Mouse (Mus musculus) ES-E14 (cell line): Measurements from ENCODE around the gene 1500011B03Rik. TPM values are rescaled to one million over a fixed set of nuclear protein-coding genes. Genes with fewer than 3 reads are reported as not detected.

Experiments
- DNase-seq: peaks from one replicate; pipeline ENCODE4 v3.0.0-alpha.2; 2013; ENCODE audit warnings: low read depth, low spot score
- H3K27ac ChIP-seq: 2 replicates; pipeline ENCODE4 v1.5.1; 2012; ENCODE audit warnings: low read depth, mild to moderate bottlenecking, low read length, moderate library complexity, mixed read lengths; ENCODE audit not compliant: poor library complexity, insufficient read depth, severe bottlenecking
- H3K36me3 ChIP-seq: 2 replicates; pipeline ENCODE4 v1.6.1; 2012; ENCODE audit warnings: mild to moderate bottlenecking, low read length, moderate library complexity, mixed read lengths; ENCODE audit not compliant: control insufficient read depth, poor library complexity, insufficient read depth, severe bottlenecking
- H3K4me1 ChIP-seq, 2 experiments: fragments of 150-350 bp in 1 of 2; sonication (generic) in 1 of 2; 2 replicates each; pipeline ENCODE4 v1.6.1; 2012; ENCODE audit warnings: low read length in 2 of 2, mild to moderate bottlenecking in 1 of 2, mixed read lengths in 1 of 2; ENCODE audit not compliant: control insufficient read depth in 2 of 2, insufficient read depth in 2 of 2, poor library complexity in 1 of 2
- H3K4me3 ChIP-seq, 2 experiments: fragments of 150-350 bp in 1 of 2; sonication (generic) in 1 of 2; 2 replicates each; pipeline ENCODE4 v1.5.1; 2012; ENCODE audit warnings: low read length in 2 of 2, low read depth in 1 of 2, mild to moderate bottlenecking in 1 of 2, mixed read lengths in 1 of 2; ENCODE audit not compliant: insufficient read depth in 1 of 2, poor library complexity in 1 of 2, severe bottlenecking in 1 of 2
- H3K9ac ChIP-seq: 2 replicates; pipeline ENCODE4 v1.6.1; 2012; ENCODE audit warnings: low read depth, mild to moderate bottlenecking, low read length, mixed read lengths; ENCODE audit not compliant: poor library complexity, insufficient read depth, severe bottlenecking
- H3K9me3 ChIP-seq: fragments of 150-350 bp; sonication (generic); 2 replicates; pipeline ENCODE4 v1.6.1; 2012; ENCODE audit warnings: low read depth, mild to moderate bottlenecking, low read length; ENCODE audit not compliant: control insufficient read depth, insufficient read depth
- CHD2 ChIP-seq: IDR thresholded peaks from 2 replicates; pipeline ENCODE4 v1.6.1; 2014; ENCODE audit warnings: mild to moderate bottlenecking, low read depth, low read length, inconsistent platforms
- HCFC1 ChIP-seq: IDR thresholded peaks from 2 replicates; pipeline ENCODE4 v1.6.1; 2012; ENCODE audit warnings: low read length, inconsistent platforms, borderline replicate concordance; ENCODE audit not compliant: insufficient read depth
- MAFK ChIP-seq: IDR thresholded peaks from 2 replicates; pipeline ENCODE4 v1.6.1; 2014; ENCODE audit warnings: mild to moderate bottlenecking, low read depth, low read length, inconsistent platforms; ENCODE audit not compliant: insufficient read depth
- ZC3H11A ChIP-seq: IDR thresholded peaks from 2 replicates; pipeline ENCODE4 v1.6.1; 2012; ENCODE audit warnings: low read depth, mild to moderate bottlenecking, inconsistent platforms, low read length, borderline replicate concordance
- ZNF384 ChIP-seq: IDR thresholded peaks from 2 replicates; pipeline ENCODE4 v1.6.1; 2012; ENCODE audit warnings: low read depth, low read length, inconsistent platforms
- in situ Hi-C, 2 experiments: fragments of 600-800 bp; cut with MboI; formaldehyde crosslinking; loops; one replicate each; pipeline ENCODE4 v1.15.1; 2025; ENCODE audit warnings: low sequenced_read_pairs in 2 of 2, inconsistent platforms in 1 of 2; ENCODE audit not compliant: unreplicated experiment in 2 of 2
- total RNA-seq: library from RNA; depleted of rRNA; stranded (reverse); fragments of 300-350 nt; gene quantifications from 2 replicates; pipeline ENCODE4 v1.2.3, GENCODE M21; 2012

Gene 1500011B03Rik
- total RNA-seq, 1 experiment: 103 TPM

GRCm38 (mm10) chr5:114816599-114816998 lies 6.7 kb downstream of the 1500011B03Rik start:
- Histone ChIP-seq H3K9me3 (no peaks in the 10 kb centered on the region), H3K9ac (no peak overlapping the region), H3K27ac (no peak overlapping the region), H3K36me3 (peaks cover 12% of the 10 kb centered on the region; the same call in 1 of the 2 replicates), H3K4me1 (peaks cover 2 to 8% of the 10 kb centered on the region in 2 experiments; a peak in 2 of 4 replicates), H3K4me3 (no peak overlapping the region)
- no peak for TF ChIP-seq ZC3H11A
- TF ChIP-seq ZNF384: no peak
- no peak for TF ChIP-seq MAFK
- no peak for TF ChIP-seq CHD2
- DNase-seq: no peak
- in situ Hi-C loops: no loop called here

GRCm38 (mm10) chr5:114813525-114814181 lies 9.6 kb downstream of the 1500011B03Rik start:
- Histone ChIP-seq H3K27ac (peak overlapping the region; percentile 73), H3K36me3 (peaks cover 6% of the 10 kb centered on the region; the same call in 1 of the 2 replicates), H3K4me1 (peaks cover 2 to 12% of the 10 kb centered on the region in 2 experiments; a peak in 2 of 4 replicates), H3K9me3 (no peaks in the 10 kb centered on the region), H3K4me3 (peak overlapping the region; percentile 88 to 97), H3K9ac (peak overlapping the region; percentile 88)
- in situ Hi-C loops: no loop called here
- TF ChIP-seq MAFK: no peak
- TF ChIP-seq CHD2: no peak
- no peak for TF ChIP-seq HCFC1
- TF ChIP-seq ZNF384: no peak
- TF ChIP-seq ZC3H11A: no peak
- peak; percentile 69 for DNase-seq

DNA sequence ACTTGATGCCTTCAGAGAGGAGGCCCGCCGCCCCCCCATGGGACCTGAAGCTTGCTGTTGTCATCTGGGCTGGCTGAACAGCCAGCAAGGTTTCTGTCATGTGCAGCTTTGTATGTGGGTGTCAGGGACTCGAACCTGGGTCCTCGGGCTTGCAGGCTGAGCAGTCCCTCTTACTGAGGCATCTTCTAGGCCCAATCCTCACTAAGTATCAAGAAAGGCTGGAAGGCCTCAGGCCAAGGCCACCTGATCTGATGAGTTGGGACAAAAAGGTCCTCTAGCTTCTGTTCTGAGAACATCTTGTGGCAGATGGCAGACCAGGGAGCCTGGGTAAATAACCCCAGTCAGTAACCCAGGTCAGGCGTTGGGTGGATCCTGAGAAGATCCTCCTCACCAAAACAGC lies 13.4 kb downstream of the 1500011B03Rik start:
- Histone ChIP-seq H3K4me1 (peaks cover 2 to 20% of the 10 kb centered on the region in 2 experiments; a peak in 1 of 4 replicates), H3K27ac (no peak overlapping the region), H3K9me3 (no peaks in the 10 kb centered on the region), H3K9ac (no peak overlapping the region), H3K36me3 (peaks cover 17% of the 10 kb centered on the region; the same call in 1 of the 2 replicates), H3K4me3 (no peak overlapping the region)
- no peak for DNase-seq
- TF ChIP-seq MAFK (no peak), ZC3H11A (no peak), ZNF384 (no peak), HCFC1 (no peak), CHD2 (no peak)
- in situ Hi-C loops: no loop called here

DNA sequence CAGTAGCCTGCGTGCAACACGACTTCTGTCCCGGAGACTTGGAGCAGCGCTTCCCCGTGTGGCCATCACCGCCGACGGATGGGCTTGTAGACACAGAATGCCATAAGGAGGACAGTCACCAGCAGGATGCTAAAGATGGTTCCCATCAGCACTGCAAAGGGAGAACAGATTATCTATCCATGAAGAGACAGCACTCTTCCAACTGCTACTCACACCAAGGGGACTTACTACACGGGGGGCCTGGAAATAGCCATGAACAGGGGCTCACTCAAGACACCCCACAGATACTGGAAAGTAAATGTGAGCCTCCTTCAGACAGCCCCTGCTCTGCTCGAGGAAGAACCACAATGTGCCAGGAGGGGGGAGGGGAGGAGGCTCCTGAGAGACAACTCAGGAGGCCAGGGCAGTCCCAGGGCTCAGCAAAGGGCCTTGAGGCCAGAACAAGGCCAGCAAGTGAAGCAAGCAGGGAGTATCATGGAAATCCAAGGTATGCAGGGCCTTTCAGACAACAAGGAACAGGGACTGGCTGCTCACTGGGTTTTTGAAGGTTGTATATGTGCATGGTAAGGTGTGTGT lies 14.0 kb downstream of the 1500011B03Rik start:
- Histone ChIP-seq H3K4me1 (peaks cover 2 to 22% of the 10 kb centered on the region in 2 experiments; a peak in 1 of 4 replicates), H3K27ac (no peak overlapping the region), H3K9ac (no peak overlapping the region), H3K9me3 (no peaks in the 10 kb centered on the region), H3K36me3 (peaks cover 22% of the 10 kb centered on the region), H3K4me3 (no peak overlapping the region)
- DNase-seq: no peak
- in situ Hi-C loops: no loop called here
- TF ChIP-seq MAFK (no peak), ZC3H11A (no peak)
